Mouse (Mus musculus) stomach, embryonic 15.5 days (tissue): Measurements from ENCODE around the gene Vmn1r225. TPM values are rescaled to one million over a fixed set of nuclear protein-coding genes. Genes with fewer than 3 reads are reported as not detected.
"Not testable (repeated sequence)": the region's sequence is repeated elsewhere in the genome, so short reads cannot be mapped to it uniquely, and the experiment has no call there.

Experiments
- ATAC-seq: fragments of 200-750 bp; cut with Nextera tagmentation; 2 replicates; pipeline ENCODE4 v1.8.0; 2017; ENCODE audit warnings: low read depth, moderate number of reproducible peaks, moderate TSS enrichment; ENCODE audit not compliant: insufficient read depth, low FRiP score
- H3K27ac ChIP-seq: fragments of 300-500 bp; sonication (generic); 2 replicates; pipeline ENCODE4 v1.5.1; 2015; ENCODE audit warnings: mild to moderate bottlenecking, inconsistent platforms
- H3K27me3 ChIP-seq: fragments of 300-500 bp; sonication (generic); replicated peaks from 2 replicates; pipeline ENCODE4 v1.6.1; 2015; ENCODE audit warnings: inconsistent platforms
- H3K36me3 ChIP-seq: fragments of 300-500 bp; sonication (generic); 2 replicates; pipeline ENCODE4 v1.6.1; 2015; ENCODE audit warnings: inconsistent platforms
- H3K4me1 ChIP-seq: fragments of 300-500 bp; sonication (generic); 2 replicates; pipeline ENCODE4 v1.6.1; 2015; ENCODE audit warnings: inconsistent platforms
- H3K4me2 ChIP-seq: fragments of 300-500 bp; sonication (generic); 2 replicates; pipeline ENCODE4 v1.6.1; 2015; ENCODE audit warnings: mild to moderate bottlenecking, inconsistent platforms
- H3K4me3 ChIP-seq: fragments of 300-500 bp; sonication (generic); replicated peaks from 2 replicates; pipeline ENCODE4 v1.5.1; 2015; ENCODE audit warnings: inconsistent platforms
- H3K9ac ChIP-seq: fragments of 300-500 bp; sonication (generic); 2 replicates; pipeline ENCODE4 v1.6.1; 2015; ENCODE audit warnings: inconsistent platforms
- H3K9me3 ChIP-seq: fragments of 300-500 bp; sonication (generic); 2 replicates; pipeline ENCODE4 v1.6.1; 2016; ENCODE audit warnings: inconsistent platforms
- WGBS: fragments of 180-500 bp; shearing (Covaris S2); methylation state at CpG from one replicate; pipeline ENCODE4 v1.1.7; 2015; 5-methylcytosine and 5-hydroxymethylcytosine counted together
- polyA plus RNA-seq: library from polyadenylated mRNA; unstranded; fragments of >200 nt; fragmentation: Nextera tagmentation; extraction: Ambion mirVana; gene quantifications from 2 replicates; pipeline ENCODE4 v1.2.1, GENCODE M21; 2015

The Vmn1r225 gene
- polyA plus RNA-seq, result not detected in 2 replicates

DNA sequence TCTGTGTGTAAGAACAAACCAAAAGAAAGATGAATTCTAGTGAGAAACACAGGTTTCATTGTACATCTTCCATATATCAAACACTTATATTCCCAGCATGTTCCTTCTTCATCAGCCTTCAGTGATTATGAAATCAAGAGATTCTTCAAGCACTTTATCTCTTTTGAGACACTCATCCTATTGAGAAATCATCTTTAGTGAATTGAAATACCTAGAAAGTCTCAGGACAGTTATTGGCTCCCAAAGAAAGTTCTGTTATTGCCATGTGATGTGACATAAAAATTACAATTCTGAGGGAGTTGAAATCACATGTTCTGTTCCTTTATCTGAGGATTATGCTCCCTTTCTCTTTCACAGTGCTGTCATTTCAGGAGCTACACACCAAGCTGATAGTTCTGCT lies at the start of gene Vmn1r225:
Gene Vmn1r225, plus strand, starts transcription at position 301 of the 400 bp plus-strand sequence.
- ATAC-seq, result no peak
- H3K27me3 ChIP-seq, result no peaks in the 10 kb centered on the region

DNA sequence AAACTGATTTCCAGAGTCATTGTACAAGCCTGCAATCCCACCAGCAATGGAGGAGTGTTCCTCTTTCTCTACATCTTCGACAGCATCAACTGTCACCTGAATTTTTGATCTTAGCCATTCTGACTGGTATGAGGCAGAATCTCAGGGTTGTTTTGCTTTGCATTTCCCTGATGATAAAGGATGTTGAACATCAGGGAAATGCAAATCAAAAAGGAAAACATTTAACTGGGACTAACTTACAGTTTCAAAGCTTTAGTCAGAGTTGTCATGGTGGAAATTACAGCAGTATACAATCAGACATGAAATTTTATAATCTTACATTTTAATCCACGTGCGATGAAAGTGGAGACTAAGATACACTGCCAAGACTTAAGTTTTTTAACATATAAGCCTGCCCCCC lies 24.6 kb upstream of the Vmn1r225 start:
- ATAC-seq, result no peak
- 74% methylated on average over 3 of the region's 3 CpGs for WGBS

More for the DNA sequence above, at the start of gene Vmn1r225:
- Histone ChIP-seq H3K27ac (no peak within 1 kb of the TSS), H3K4me3 (no peak within 1 kb of the TSS), H3K4me1 (no peaks in the 10 kb centered on the region), H3K36me3 (no peaks in the 10 kb centered on the region), H3K9me3 (no peaks in the 10 kb centered on the region), H3K4me2 (no peak within 1 kb of the TSS), H3K9ac (no peak within 1 kb of the TSS)

DNA sequence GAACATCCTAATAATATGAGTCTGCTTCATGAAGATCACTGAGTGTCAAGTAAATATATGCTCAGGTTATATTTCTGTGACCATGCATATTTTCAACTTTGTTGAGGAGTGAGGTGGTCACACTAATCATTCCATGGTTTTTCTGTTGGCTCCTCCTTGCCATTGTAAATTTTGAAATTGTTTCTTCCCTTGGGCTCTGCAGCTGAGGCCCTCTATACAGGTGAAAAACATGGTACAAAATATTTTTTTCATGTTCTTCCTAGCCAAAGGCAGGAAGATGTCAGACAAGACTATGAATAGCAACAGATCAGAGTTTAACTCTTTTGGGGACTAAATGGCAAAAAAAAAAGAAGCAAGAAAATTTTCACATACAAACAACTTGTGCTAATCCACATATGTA lies 16.7 kb upstream of the Vmn1r225 start, which contains the start of gene Vmn2r108:
Gene Vmn2r108, minus strand, starts transcription at position 101 of the 400 bp plus-strand sequence.
- Histone ChIP-seq H3K9ac (no peak within 1 kb of the TSS), H3K27ac (no peak within 1 kb of the TSS), H3K4me2 (no peak within 1 kb of the TSS), H3K36me3 (no peaks in the 10 kb centered on the region), H3K27me3 (no peaks in the 10 kb centered on the region), H3K4me3 (no peak within 1 kb of the TSS), H3K4me1 (no peaks in the 10 kb centered on the region), H3K9me3 (no peaks in the 10 kb centered on the region)
- no peak for ATAC-seq

More for the DNA sequence above, 24.6 kb upstream of the Vmn1r225 start:
- H3K4me3 ChIP-seq, result no peak overlapping the region
- H3K36me3 ChIP-seq, result no peaks in the 10 kb centered on the region
- no peak overlapping the region for H3K27ac ChIP-seq
- H3K9ac ChIP-seq, result no peak overlapping the region
- H3K27me3 ChIP-seq, result no peaks in the 10 kb centered on the region
- H3K4me1 ChIP-seq, result no peaks in the 10 kb centered on the region
- H3K9me3 ChIP-seq, result no peaks in the 10 kb centered on the region
- H3K4me2 ChIP-seq, result no peak overlapping the region

DNA sequence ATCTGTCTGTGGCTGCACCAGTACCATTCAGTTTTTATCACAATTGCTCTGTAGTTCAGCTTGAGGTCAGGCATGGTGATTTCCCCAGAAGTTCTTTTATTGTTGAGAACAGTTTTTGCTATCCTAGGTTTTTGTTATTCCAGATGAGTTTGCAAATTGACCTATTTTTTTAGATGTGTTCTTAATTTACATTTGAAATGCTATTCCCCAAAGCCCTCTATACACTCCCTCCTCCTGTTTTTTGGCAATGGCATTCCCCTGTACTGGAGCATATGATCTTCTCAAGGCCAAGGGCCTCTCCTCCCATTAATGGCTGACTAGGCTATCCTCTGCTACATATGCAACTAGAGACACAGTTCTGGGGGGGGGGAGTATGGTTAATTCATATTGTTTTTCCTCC lies 10.3 kb downstream of the Vmn1r225 start:
- not testable (repeated sequence) for H3K36me3 ChIP-seq, H3K9me3 ChIP-seq, H3K4me2 ChIP-seq, ATAC-seq, H3K9ac ChIP-seq, H3K4me3 ChIP-seq, H3K27me3 ChIP-seq, H3K4me1 ChIP-seq, H3K27ac ChIP-seq

Other genes with a start within 250 kb of the Vmn1r225 start
- gene Vmn2r106, start 212.6 kb upstream of the Vmn1r225 start, polyA plus RNA-seq, result not detected in 2 replicates
- gene Vmn2r107, start 152.9 kb upstream of the Vmn1r225 start, polyA plus RNA-seq, result not detected in 2 replicates
- not detected in 2 replicates for gene Vmn1r224, start 84.0 kb upstream of the Vmn1r225 start, polyA plus RNA-seq
- not detected in 2 replicates for gene Vmn2r108, start 16.8 kb upstream of the Vmn1r225 start, polyA plus RNA-seq
- not detected in 2 replicates for gene Vmn2r109, start 66.6 kb downstream of the Vmn1r225 start, polyA plus RNA-seq
- 0.03 TPM in 2 replicates for gene Vmn2r110, start 98.3 kb downstream of the Vmn1r225 start, polyA plus RNA-seq
- gene Fpr-rs3, start 126.7 kb downstream of the Vmn1r225 start, polyA plus RNA-seq, result not detected in 2 replicates
- gene Vmn1r226, start 184.7 kb downstream of the Vmn1r225 start, polyA plus RNA-seq, result not detected in 2 replicates
- gene Vmn1r227, start 231.7 kb downstream of the Vmn1r225 start, polyA plus RNA-seq, result not detected in 2 replicates